Mouse (Mus musculus): ENCODE measurements around the gene Sec14l3. TPM values are rescaled to one million over a fixed set of nuclear protein-coding genes. Genes with fewer than 3 reads are reported as not detected.
A peak's percentile ranks its signal among the peaks of the same experiment; 100 is the strongest.
"Not testable (repeated sequence)": the region's sequence is repeated elsewhere in the genome, so short reads cannot be mapped to it uniquely, and the experiment has no call there.

Sec14l3 gene
- total RNA-seq, 2 experiments from 2014 or later, result 0.74 to 1.5 TPM

DNA sequence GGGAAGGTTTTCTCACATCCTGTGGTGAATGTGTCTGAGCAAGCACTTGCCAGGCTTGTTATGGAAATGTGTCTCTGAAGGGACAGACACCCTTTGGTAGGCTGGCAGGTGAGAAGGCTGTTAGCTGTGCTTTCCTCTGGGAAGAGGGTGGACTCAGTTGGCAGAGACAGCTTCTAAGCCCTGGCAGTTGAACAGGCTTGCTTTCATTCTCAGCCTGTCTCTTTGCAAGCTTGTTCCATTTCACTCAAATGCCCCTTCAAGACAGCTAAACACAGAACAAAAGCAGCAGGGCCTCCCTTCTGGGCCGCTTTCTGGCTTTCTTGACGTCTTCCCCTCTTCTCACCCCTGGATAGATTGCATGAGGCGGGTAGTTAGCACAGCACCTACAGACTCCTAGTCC is 34.8 kb downstream of the Sec14l3 start:
- DNase-seq (ENCODE audit: low spot score in 2 of 2), result peak in 1 of 2 experiments; percentile 55

GRCm38 (mm10) chr11:4101851-4102250 is 37.2 kb downstream of the Sec14l3 start:
- DNase-seq (ENCODE audit: low spot score in 2 of 2), result peak in 1 of 2 experiments; percentile 42

DNA sequence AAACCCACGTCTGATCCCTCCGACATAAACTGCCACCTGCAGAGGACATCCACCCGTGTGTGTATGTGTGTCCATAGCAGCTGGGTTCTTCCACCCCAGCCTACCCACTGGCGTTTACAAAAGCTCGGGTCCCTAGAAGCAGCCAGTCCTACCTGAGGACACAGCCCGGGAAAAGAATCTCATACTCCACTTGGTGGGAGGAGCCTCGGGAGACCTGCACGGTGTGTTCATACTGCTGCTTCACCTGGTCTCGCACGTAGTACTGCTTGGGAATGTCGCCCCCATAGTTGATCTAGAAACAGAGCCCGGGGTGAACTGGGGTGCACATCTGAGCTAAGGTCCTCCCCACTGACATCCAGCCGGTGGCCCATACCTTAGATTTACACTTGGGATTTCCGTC is 38.9 kb downstream of the Sec14l3 start:
- no peak for DNase-seq (ENCODE audit: low spot score in 2 of 2)

- no peak for DNase-seq (ENCODE audit: low spot score in 2 of 2)
Observed at GRCm38 (mm10) chr11:4104989-4105388, 40.3 kb downstream of the Sec14l3 start.

- peak; percentile 78 to 81 for DNase-seq (ENCODE audit: low spot score in 2 of 2)
Observed at GRCm38 (mm10) chr11:4105444-4105843, 40.8 kb downstream of the Sec14l3 start.

- DNase-seq (ENCODE audit: low spot score in 2 of 2), result not testable (repeated sequence)
Observed at GRCm38 (mm10) chr11:4107901-4108300, 43.3 kb downstream of the Sec14l3 start.

GRCm38 (mm10) chr11:4108691-4109090 is 44.0 kb downstream of the Sec14l3 start:
- DNase-seq (ENCODE audit: low spot score in 2 of 2), result no peak

- no peak for DNase-seq (ENCODE audit: low spot score in 2 of 2)
Observed at GRCm38 (mm10) chr11:4112033-4112432, 47.4 kb downstream of the Sec14l3 start.

- DNase-seq (ENCODE audit: low spot score in 2 of 2), result no peak
Observed at GRCm38 (mm10) chr11:4112861-4113260, 48.2 kb downstream of the Sec14l3 start.

DNA sequence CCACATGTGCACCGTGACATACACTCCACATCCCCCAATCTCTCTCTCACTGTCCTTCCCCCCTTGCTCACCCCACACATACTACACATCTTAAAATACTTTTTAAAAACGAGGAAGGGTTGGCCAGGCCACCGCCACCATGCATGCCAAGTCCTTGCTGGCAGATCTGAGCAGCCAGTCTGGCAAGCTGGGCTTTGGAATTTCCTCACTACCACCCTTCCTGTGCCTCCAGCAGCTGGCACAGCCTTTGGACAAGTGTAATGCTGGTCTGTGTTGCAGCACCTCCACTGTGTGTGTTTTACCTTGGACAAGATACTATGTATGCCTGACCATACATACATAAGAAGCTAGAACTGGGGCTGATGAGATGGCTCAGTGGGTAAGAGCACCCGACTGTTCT is 48.9 kb downstream of the Sec14l3 start:
- no peak for DNase-seq (ENCODE audit: low spot score in 2 of 2)

DNA sequence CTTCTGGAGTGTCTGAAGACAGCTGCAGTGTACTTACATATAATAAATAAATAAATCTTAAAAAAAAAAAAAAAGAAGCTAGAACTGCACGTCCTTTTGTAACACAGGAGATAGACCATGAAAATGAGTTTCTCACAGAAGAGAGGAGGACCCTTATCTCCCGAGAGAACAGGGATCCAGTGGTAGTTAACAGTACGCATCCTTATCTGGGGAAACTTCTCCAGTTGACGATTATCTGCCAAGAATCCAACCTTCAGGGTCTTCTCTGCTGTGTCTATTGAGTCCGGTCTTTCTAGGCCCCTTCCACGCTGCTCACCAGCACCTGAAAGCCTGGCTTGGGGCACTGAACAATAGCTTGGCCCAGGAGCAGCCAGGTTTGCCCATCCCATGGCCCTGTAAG is 49.3 kb downstream of the Sec14l3 start:
- DNase-seq (ENCODE audit: low spot score in 2 of 2), result no peak

DNA sequence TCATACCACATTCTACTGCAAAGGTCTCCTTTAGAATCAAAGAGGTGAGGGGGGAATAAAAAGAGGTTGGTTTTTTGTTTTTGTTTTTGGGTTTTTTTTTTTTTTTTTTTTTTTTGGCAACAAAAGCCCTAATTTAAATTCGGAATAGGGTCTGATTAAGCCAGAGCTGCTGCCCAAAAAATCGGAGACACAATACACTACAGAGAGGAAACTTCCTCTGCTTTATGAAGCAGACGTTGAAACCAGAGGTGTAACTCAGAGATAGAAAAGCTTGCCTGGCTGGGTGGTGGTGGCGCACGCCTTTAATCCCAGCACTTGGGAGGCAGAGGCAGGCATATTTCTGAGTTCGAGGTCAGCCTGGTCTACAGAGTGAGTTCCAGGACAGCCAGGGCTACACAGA is 49.9 kb downstream of the Sec14l3 start:
- DNase-seq (ENCODE audit: low spot score in 2 of 2), result not testable (repeated sequence)

DNA sequence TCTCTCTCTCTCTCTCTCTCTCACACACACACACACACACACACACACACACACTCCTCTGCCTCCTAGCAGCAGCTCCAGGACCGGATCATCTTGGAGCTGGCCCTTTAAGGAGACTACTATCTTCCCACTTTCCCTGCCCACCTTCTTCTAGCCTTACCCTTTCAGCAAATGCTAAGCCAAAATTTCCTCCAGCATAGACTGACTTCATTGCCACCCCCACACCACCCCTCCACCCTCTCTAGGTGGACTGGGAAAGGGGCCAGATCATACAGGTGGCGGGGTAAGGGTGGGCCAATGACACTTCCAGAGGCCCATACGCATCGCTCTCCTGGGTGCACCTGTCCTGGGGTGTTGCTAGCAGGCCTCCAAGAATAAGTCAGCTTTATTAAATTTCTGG is 50.8 kb downstream of the Sec14l3 start:
- no peak for DNase-seq (ENCODE audit: low spot score in 2 of 2)

DNA sequence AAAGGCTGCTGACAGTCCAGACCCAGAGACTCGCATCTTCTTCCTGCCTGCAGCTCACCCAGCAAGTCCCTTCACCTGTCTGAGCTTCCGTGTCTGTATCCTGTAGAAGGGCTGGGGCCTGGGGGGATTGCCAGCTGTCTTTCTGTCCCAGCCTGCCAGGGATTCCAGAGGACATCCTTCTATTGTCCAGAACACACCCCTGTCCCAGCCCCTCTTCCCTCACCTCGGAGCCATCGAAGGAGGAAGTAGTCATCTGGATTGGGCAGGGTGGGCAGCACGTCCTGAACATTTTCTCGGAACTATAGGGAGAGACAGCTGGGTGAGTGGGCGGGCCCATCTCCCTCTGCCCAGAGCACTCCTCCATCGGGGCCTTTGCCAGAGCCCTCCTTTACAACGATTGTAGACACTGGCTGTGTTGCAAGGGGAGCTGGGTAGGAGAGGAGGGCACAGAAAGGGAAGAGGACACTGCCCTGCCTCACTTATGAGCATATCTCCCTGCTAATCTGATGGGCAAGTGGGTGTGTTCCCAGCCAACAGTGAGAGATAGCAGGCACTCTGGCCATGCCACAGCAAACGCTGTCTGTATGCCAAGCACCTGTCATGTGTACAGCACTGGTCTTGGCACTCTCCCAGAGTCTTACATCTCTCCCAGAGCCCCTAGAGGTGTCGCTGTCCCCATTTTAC is 52.0 kb downstream of the Sec14l3 start:
- DNase-seq (ENCODE audit: low spot score in 2 of 2), result peak in 1 of 2 experiments; percentile 67

- no peak for DNase-seq (ENCODE audit: low spot score in 2 of 2)
Observed at GRCm38 (mm10) chr11:4117372-4118071, 52.9 kb downstream of the Sec14l3 start.

DNA sequence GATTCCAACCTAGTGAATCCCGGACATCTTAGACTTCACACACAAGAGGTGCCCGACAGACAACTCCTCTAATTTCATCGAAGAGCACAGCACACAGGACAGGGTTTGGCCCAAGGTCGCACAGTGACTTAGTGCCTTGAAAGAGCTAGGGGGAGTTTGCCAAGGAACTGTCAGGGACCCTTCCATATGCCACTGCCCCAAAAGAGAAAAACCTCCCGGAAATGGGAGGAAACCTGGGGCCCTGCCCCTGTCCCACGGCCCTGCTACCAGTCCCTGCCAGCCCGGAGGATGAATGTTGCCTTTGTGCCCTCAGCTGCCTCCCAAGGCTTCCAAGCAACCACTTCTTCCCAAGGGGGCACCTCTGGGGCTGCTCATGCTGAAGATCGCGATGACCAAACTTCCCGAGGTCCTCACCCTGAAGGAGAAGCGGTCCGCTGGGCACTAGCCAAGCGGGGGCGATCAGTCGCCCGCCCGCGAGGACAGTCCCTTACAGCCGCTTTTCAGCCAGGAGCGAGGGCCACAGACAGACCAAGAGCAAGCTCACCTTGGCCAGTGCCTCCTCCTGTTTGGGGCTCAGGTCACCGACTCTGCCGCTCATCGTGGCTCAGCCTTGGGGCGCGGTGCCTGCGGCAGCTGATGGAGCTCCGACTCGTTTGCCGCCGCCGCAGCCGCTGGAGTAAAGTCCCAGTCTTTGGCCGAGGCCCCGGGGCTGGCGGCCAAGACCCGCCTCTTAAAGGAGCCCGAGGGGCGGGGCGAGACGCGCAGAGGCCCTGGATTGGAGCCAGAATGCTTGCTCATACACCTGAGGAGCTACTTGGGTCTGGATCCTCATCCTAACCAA is 53.7 kb downstream of the Sec14l3 start:
- peak; percentile 74 to 81 for DNase-seq (ENCODE audit: low spot score in 2 of 2)

GRCm38 (mm10) chr11:4119635-4120034 is 55.0 kb downstream of the Sec14l3 start:
- DNase-seq (ENCODE audit: low spot score in 2 of 2), result no peak

- DNase-seq (ENCODE audit: low spot score in 2 of 2), result no peak
Observed at GRCm38 (mm10) chr11:4121691-4122090, 57.0 kb downstream of the Sec14l3 start.

DNA sequence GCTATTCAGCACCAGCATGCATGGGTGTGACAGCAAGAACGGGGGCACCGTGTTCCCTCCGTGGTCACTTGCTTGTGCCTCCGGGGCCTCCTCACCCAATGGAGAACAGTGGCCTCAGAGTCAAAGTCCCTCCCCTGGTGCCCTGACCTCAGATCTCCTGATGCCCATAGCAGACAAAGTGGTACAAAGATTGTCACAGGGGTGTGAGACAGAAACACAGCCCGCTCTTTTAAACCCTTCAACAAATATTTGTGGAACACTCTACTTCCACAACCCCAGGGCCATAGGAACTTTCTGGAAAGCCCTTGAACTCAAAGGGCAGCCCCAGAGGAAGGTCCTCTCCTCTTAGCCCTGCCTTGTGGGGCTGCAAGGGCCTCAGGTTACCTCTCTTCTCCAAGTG is 57.6 kb downstream of the Sec14l3 start:
- no peak for DNase-seq (ENCODE audit: low spot score in 2 of 2)

DNA sequence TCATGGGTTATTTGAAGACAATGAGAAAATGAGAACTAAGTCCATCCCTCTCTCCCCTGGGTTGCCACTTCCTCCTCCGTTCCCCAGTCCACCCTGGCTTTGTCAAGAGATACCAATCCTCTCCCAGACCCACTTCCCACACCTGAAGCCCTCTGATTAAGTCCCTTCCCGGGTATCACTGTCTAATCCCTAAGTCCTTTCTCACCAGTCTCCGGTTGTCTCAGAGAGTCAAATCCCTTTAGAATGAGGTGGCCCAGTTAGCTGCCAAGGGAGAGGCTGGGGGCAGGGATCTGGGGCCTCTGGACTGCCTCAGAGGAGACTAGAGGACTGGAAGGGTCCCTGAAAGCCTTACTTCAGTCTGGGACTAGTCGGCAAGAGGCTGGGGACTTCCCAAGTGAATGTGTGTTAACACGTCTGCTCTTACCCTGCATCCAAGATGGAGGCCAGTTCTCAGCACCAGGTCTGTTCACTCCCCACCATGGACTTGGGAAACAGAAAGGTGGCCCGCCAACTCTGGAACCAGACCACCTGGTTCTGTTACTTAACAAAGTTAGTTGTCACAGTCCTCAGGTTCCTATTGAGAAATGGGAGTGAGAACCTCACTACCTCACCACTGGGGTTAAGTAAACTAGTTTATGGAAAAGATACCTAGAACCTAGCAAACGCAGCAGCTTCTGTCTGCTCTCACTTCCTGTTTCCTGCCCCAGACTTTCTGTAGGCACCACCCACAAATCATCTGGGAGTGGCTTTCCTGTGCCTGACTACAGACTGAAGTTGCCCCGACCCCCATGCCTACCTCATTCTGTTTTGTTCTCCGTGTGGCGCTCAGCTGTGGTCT is 58.3 kb downstream of the Sec14l3 start, which contains the start of gene Sec14l2:
Gene Sec14l2, minus strand, starts transcription at position 674 of the 838 bp plus-strand sequence.
- no peak for DNase-seq (ENCODE audit: low spot score in 2 of 2)

DNA sequence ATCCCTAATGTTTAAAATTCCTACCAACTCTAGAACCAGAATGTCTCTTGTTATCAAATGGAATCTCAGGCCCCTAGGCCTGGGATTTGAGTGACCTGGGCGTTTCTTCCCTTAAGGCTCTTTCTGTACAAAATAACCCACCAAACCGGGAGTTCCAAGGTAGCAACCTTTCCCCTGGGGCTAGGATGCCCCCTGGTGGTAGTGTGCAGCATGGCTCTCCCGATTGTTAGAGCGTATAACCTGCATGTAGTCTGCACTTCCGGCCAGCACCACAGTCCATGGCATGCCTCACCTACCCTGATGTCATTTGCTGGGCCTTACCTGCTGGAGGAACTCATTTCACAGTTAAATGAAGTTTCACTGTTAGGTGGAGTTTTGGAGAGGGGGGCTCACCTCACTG is 59.3 kb downstream of the Sec14l3 start:
- DNase-seq (ENCODE audit: low spot score in 2 of 2), result peak in 1 of 2 experiments; percentile 68

All from layer of hippocampus, adult 18-20 months (tissue).